Mouse (Mus musculus) CH12.LX (cell line): ENCODE data around the gene Msmb. TPM values are rescaled to one million over a fixed set of nuclear protein-coding genes. Genes with fewer than 3 reads are reported as not detected.

ENCODE experiments used
- DNase-seq: peaks from one replicate; pipeline ENCODE4 v3.0.0-alpha.2; 2013; ENCODE audit errors: extremely low read depth
- H3K27ac ChIP-seq: 2 replicates; pipeline ENCODE4 v1.5.1; 2012; ENCODE audit warnings: low read depth, mild to moderate bottlenecking, control low read depth, moderate library complexity; ENCODE audit not compliant: insufficient read depth
- H3K27me3 ChIP-seq: replicated peaks from 2 replicates; pipeline ENCODE3; 2012; ENCODE audit warnings: inconsistent platforms
- H3K36me3 ChIP-seq, 2 experiments: replicated peaks in 1 of 2; 2 replicates each; pipeline versions ENCODE3 to v1.6.1; 2012; ENCODE audit warnings: inconsistent platforms in 1 of 2, low read length in 1 of 2, mild to moderate bottlenecking in 1 of 2, mixed read lengths in 1 of 2, moderate library complexity in 1 of 2; ENCODE audit not compliant: control insufficient read depth in 1 of 2, insufficient read depth in 1 of 2
- H3K4me1 ChIP-seq, 2 experiments: 2 replicates each; pipeline ENCODE4 v1.6.1; 2012; ENCODE audit warnings: inconsistent platforms in 1 of 2, moderate library complexity in 1 of 2; ENCODE audit not compliant: insufficient read depth in 2 of 2, control insufficient read depth in 1 of 2
- H3K4me2 ChIP-seq: 2 replicates; pipeline ENCODE4 v1.6.1; 2012; ENCODE audit warnings: low read depth, mild to moderate bottlenecking, control low read depth; ENCODE audit not compliant: poor library complexity, insufficient read depth, severe bottlenecking
- H3K4me3 ChIP-seq, 3 experiments: fragments of 150-350 bp in 1 of 3; sonication (generic) in 1 of 3; replicated peaks in 1 of 3; 2 replicates each; pipeline versions ENCODE3 to v1.5.1; 2011 to 2012; ENCODE audit warnings: low read depth in 2 of 3, low read length in 2 of 3, mild to moderate bottlenecking in 2 of 3, moderate library complexity in 2 of 3, control low read depth in 1 of 3, improper control_type of control experiment in 1 of 3, inconsistent platforms in 1 of 3, mixed read lengths in 1 of 3; ENCODE audit not compliant: poor library complexity in 1 of 3
- H3K79me2 ChIP-seq: replicated peaks from 2 replicates; pipeline ENCODE4 v1.6.1; 2012; ENCODE audit warnings: mild to moderate bottlenecking, moderate library complexity; ENCODE audit not compliant: control insufficient read depth, poor library complexity, insufficient read depth, severe bottlenecking; ENCODE audit errors: extremely low read depth
- H3K9ac ChIP-seq: 2 replicates; pipeline ENCODE4 v1.6.1; 2012; ENCODE audit warnings: low read depth, mild to moderate bottlenecking, control low read depth, moderate library complexity; ENCODE audit not compliant: insufficient read depth
- H3K9me3 ChIP-seq: replicated peaks from 2 replicates; pipeline ENCODE3; 2012; ENCODE audit warnings: low read length, inconsistent platforms, mixed read lengths
- CTCF ChIP-seq, 2 experiments: IDR thresholded peaks in 1 of 2; conservative IDR thresholded peaks in 1 of 2; 2 replicates each; pipeline ENCODE4 v1.5.1; 2011 to 2012; ENCODE audit warnings: low read depth in 2 of 2, low read length in 2 of 2, improper control_type of control experiment in 1 of 2, inconsistent platforms in 1 of 2, mild to moderate bottlenecking in 1 of 2, moderate library complexity in 1 of 2
- E2F4 ChIP-seq: IDR thresholded peaks from 2 replicates; pipeline ENCODE4 v1.6.1; 2011; ENCODE audit warnings: low read depth, low read length, improper control_type of control experiment; ENCODE audit not compliant: insufficient replicate concordance
- ELF1 ChIP-seq: IDR thresholded peaks from 2 replicates; pipeline ENCODE4 v1.6.1; 2014; ENCODE audit warnings: low read depth, mild to moderate bottlenecking, inconsistent platforms, low read length, improper control_type of control experiment
- ETS1 ChIP-seq: conservative IDR thresholded peaks from 2 replicates; pipeline ENCODE4 v1.6.1; 2012; ENCODE audit warnings: low read depth, mild to moderate bottlenecking, inconsistent platforms, low read length, improper control_type of control experiment, moderate library complexity
- HCFC1 ChIP-seq: IDR thresholded peaks from 2 replicates; pipeline ENCODE4 v1.6.1; 2012; ENCODE audit warnings: low read depth, mild to moderate bottlenecking, inconsistent platforms, low read length, improper control_type of control experiment
- JUND ChIP-seq: conservative IDR thresholded peaks from 2 replicates; pipeline ENCODE4 v1.6.1; 2011; ENCODE audit warnings: low read depth, low read length, improper control_type of control experiment
- MAFK ChIP-seq: IDR thresholded peaks from 2 replicates; pipeline ENCODE4 v1.6.1; 2011; ENCODE audit warnings: low read length, improper control_type of control experiment; ENCODE audit not compliant: insufficient replicate concordance
- MXI1 ChIP-seq: IDR thresholded peaks from 2 replicates; pipeline ENCODE4 v1.6.1; 2011; ENCODE audit warnings: mild to moderate bottlenecking, low read depth, low read length, improper control_type of control experiment
- NELFE ChIP-seq: IDR thresholded peaks from 2 replicates; pipeline ENCODE4 v1.6.1; 2011; ENCODE audit warnings: low read depth, low read length, improper control_type of control experiment
- PAX5 ChIP-seq: IDR thresholded peaks from 2 replicates; pipeline ENCODE4 v1.6.1; 2012; ENCODE audit warnings: low read length, inconsistent platforms, mixed read lengths
- POLR2A ChIP-seq: IDR thresholded peaks from 2 replicates; pipeline ENCODE4 v1.6.1; 2011; ENCODE audit warnings: low read depth, mild to moderate bottlenecking, improper control_type of control experiment, low read length
- RAD21 ChIP-seq: IDR thresholded peaks from 2 replicates; pipeline ENCODE4 v1.6.1; 2011; ENCODE audit warnings: low read depth, mild to moderate bottlenecking, low read length, improper control_type of control experiment, moderate library complexity
- SIN3A ChIP-seq: IDR thresholded peaks from 2 replicates; pipeline ENCODE4 v1.6.1; 2012; ENCODE audit warnings: low read length, improper control_type of control experiment, inconsistent platforms
- SMC3 ChIP-seq: IDR thresholded peaks from 2 replicates; pipeline ENCODE4 v1.6.1; 2011; ENCODE audit warnings: low read depth, low read length, improper control_type of control experiment
- TBP ChIP-seq: conservative IDR thresholded peaks from 2 replicates; pipeline ENCODE4 v1.6.1; 2011; ENCODE audit warnings: low read depth, low read length, improper control_type of control experiment
- TCF12 ChIP-seq: IDR thresholded peaks from 2 replicates; pipeline ENCODE4 v1.6.1; 2014; ENCODE audit warnings: low read depth, mild to moderate bottlenecking, inconsistent platforms, low read length, improper control_type of control experiment
- UBTF ChIP-seq: IDR thresholded peaks from 2 replicates; pipeline ENCODE4 v1.6.1; 2012; ENCODE audit warnings: low read depth, mild to moderate bottlenecking, inconsistent platforms, low read length, improper control_type of control experiment, moderate library complexity
- USF1 ChIP-seq: IDR thresholded peaks from 2 replicates; pipeline ENCODE4 v1.6.1; 2014; ENCODE audit warnings: low read depth, mild to moderate bottlenecking, inconsistent platforms, low read length, improper control_type of control experiment
- ZC3H11A ChIP-seq: IDR thresholded peaks from 2 replicates; pipeline ENCODE4 v1.6.1; 2012; ENCODE audit warnings: low read depth, mild to moderate bottlenecking, inconsistent platforms, low read length, improper control_type of control experiment
- ZKSCAN1 ChIP-seq: IDR thresholded peaks from 2 replicates; pipeline ENCODE4 v1.6.1; 2012; ENCODE audit warnings: low read depth, inconsistent platforms, low read length, improper control_type of control experiment, borderline replicate concordance
- ZMIZ1 ChIP-seq: IDR thresholded peaks from 2 replicates; pipeline ENCODE4 v1.6.1; 2012; ENCODE audit warnings: low read depth, mild to moderate bottlenecking, inconsistent platforms, low read length, improper control_type of control experiment
- dilution Hi-C: fragments of 300-500 bp; cut with MboI; formaldehyde crosslinking; loops from 2 replicates; pipeline ENCODE4 v1.14.3; 2020; ENCODE audit warnings: low sequenced_read_pairs; ENCODE audit not compliant: extremely low pct_unique_long_range_greater_than_20kb, extremely low pct_ligation_motif_present
- in situ Hi-C: fragments of 300-500 bp; cut with MboI; formaldehyde crosslinking; loops from 3 replicates; pipeline ENCODE4 v1.14.3; 2019; ENCODE audit warnings: low sequenced_read_pairs, low pct_ligation_motif_present, low pct_unique_long_range_greater_than_20kb, mixed read lengths
- polyA plus RNA-seq: library from polyadenylated mRNA; unstranded; fragments of >175 nt; gene quantifications from 2 replicates; pipeline ENCODE4 v1.2.1, GENCODE M21; 2012; ENCODE audit warnings: low read depth; ENCODE audit not compliant: insufficient read length
- total RNA-seq, 2 experiments: library from RNA; depleted of rRNA; stranded (reverse); fragments of 300-350 nt in 1 of 2; fragments of >200 nt in 1 of 2; gene quantifications; 2 replicates each; pipeline ENCODE4 v1.2.3; 2012 to 2014

Gene Msmb
- total and polyA plus RNA-seq, 3 experiments = not detected

- in situ Hi-C loops = no loop called here
- peaks cover 0 to 7% of the 10 kb centered on the region in 2 experiments; a peak in 1 of 4 replicates for H3K4me1 ChIP-seq
Observed at GRCm38 (mm10) chr14:32128409-32128808, 13.4 kb upstream of the Msmb start.

DNA sequence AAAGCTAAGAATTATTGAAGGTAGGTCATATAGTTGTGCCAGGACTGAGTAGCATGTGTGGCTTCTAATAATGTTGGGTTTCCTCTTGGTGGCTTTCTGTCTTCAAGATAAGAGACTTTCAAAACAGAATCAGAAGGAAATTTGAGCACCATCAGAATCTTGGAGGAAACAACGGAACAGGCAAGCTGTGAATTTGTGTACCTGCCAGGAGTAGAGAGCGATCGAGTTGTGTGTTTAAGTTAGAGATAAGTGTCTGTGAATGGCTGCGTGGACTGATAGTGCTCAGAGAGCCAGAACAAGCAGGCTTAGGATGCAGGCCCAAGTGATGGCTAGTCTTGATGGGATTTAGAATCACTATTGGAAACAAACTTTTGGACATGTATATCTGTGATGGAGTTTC is 10.0 kb upstream of the Msmb start:
- Histone ChIP-seq H3K4me3 (no peak overlapping the region), H3K9me3 (no peaks in the 10 kb centered on the region), H3K9ac (no peak overlapping the region), H3K4me1 (peaks cover 0 to 4% of the 10 kb centered on the region in 2 experiments; a peak in 2 of 4 replicates), H3K27ac (no peak overlapping the region), H3K27me3 (peaks cover 3% of the 10 kb centered on the region), H3K4me2 (no peak overlapping the region), H3K36me3 (no peaks in the 10 kb centered on the region), H3K79me2 (no peaks in the 10 kb centered on the region)
- in situ Hi-C loops = no loop called here
- dilution Hi-C loops = no loop called here
- no peak for TF ChIP-seq MXI1
- TF ChIP-seq HCFC1 = no peak
- no peak for TF ChIP-seq USF1
- no peak for TF ChIP-seq JUND
- no peak for TF ChIP-seq ETS1
- TF ChIP-seq MAFK = no peak
- TF ChIP-seq TBP = no peak
- no peak for TF ChIP-seq TCF12
- no peak for TF ChIP-seq SMC3
- no peak for TF ChIP-seq UBTF
- no peak for TF ChIP-seq ZMIZ1
- TF ChIP-seq ZC3H11A = no peak
- TF ChIP-seq POLR2A = no peak
- no peak for TF ChIP-seq PAX5
- no peak for TF ChIP-seq ZKSCAN1
- TF ChIP-seq NELFE = no peak
- TF ChIP-seq SIN3A = no peak
- no peak for DNase-seq

More at GRCm38 (mm10) chr14:32128409-32128808, 13.4 kb upstream of the Msmb start:
- H3K79me2 ChIP-seq = no peaks in the 10 kb centered on the region
- TF ChIP-seq CTCF (conservative IDR thresholded peaks at IDR 0.05 in 1 of 2, IDR thresholded peaks at IDR 0.05 in 1 of 2; ENCODE audit: low read depth in 2 of 2, low read length in 2 of 2) = peak in 1 of 2 experiments; percentile 38; a peak in 2 of 4 replicates
- no peak for TF ChIP-seq E2F4
- peak; percentile 44 for TF ChIP-seq RAD21
- TF ChIP-seq SMC3 = peak; percentile 7; the same call in 1 of the 2 replicates
- TF ChIP-seq ELF1 = no peak
- H3K36me3 ChIP-seq = no peaks in the 10 kb centered on the region
- dilution Hi-C loops = no loop called here
- H3K9me3 ChIP-seq = no peaks in the 10 kb centered on the region
- H3K4me2 ChIP-seq = no peak overlapping the region
- no peak overlapping the region for H3K9ac ChIP-seq
- H3K4me3 ChIP-seq = no peak overlapping the region
- no peak overlapping the region for H3K27ac ChIP-seq
- peaks cover 3% of the 10 kb centered on the region for H3K27me3 ChIP-seq
- no peak for DNase-seq
